Mouse (Mus musculus): ENCODE measurements around the gene Ubqlnl. TPM values are rescaled to one million over a fixed set of nuclear protein-coding genes. Genes with fewer than 3 reads are reported as not detected.

Ubqlnl gene
- polyA plus RNA-seq, 1 experiment from 2014 or later, result not detected

DNA sequence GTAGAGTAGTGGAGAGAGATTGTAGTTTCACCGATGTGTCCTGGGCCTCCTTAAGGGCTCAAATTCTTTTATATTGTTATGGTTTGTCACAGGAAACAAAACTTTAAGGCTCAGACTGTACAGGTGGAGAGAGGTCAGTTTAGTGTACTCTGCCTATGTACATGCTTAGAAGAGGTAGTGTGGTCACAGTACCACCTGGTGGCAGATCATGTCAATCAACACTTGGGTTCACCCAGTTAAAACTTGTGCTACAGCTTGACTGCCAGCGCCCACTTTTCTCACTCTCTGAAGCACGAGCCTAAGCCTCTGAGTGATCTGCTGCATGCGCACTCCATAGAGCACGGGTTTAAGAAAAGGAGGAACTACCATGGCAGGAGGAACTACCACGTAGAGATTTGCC lies 16.7 kb upstream of the Ubqlnl start:
- H3K9me3 ChIP-seq (replicated peaks; ENCODE audit: control insufficient read depth, low read length), result no peaks in the 10 kb centered on the region
- WGBS, result 73% methylated on average over 6 of the region's 6 CpGs
- no peaks in the 10 kb centered on the region for H3K4me1 ChIP-seq (ENCODE audit: control insufficient read depth, insufficient read depth, low read length)
- H3K4me3 ChIP-seq (ENCODE audit: low read length), result no peak overlapping the region
- no peaks in the 10 kb centered on the region for H3K36me3 ChIP-seq (ENCODE audit: control insufficient read depth, insufficient read depth)
- H3K27ac ChIP-seq (ENCODE audit: low read length), result no peak overlapping the region
- no peak for ATAC-seq (replicated peaks; ENCODE audit: extremely low read depth, insufficient read depth, low FRiP score)
- no peak overlapping the region for H3K9ac ChIP-seq (ENCODE audit: low read length)
- H3K27me3 ChIP-seq (ENCODE audit: control insufficient read depth, insufficient read depth, low read length), result no peaks in the 10 kb centered on the region
- H3K4me2 ChIP-seq (ENCODE audit: low read depth, low read length), result no peak overlapping the region

DNA sequence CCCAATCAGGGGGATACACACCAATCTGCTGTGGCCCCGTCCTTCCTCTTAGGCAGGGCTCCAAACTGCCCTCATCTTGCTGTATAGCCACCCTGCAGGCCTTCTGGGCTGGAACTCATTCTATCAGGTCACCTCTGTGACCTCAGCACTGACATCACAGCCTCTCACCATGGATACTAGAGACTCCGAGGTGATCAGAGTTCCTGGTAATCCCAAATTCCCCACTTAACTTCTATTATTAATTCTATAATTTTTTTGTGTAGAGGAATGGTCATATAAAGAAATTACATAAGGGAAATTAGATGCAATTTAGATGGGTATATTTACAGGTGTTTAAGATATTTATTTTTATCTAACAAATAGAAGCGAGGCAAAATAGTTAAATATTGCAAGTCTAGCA lies 7.2 kb downstream of the Ubqlnl start, which contains the start of gene Ubqln3:
TSS of gene Ubqln3 (minus strand) at position 101 of the 400 bp plus-strand sequence.
- H3K27me3 ChIP-seq (ENCODE audit: control insufficient read depth, insufficient read depth, low read length), result no peaks in the 10 kb centered on the region
- H3K9ac ChIP-seq (ENCODE audit: low read length), result no peak within 1 kb of the TSS
- 68% methylated on average over 3 of the region's 3 CpGs for WGBS
- no peak for ATAC-seq (replicated peaks; ENCODE audit: extremely low read depth, insufficient read depth, low FRiP score)
- H3K9me3 ChIP-seq (replicated peaks; ENCODE audit: control insufficient read depth, low read length), result no peaks in the 10 kb centered on the region
- H3K4me3 ChIP-seq (ENCODE audit: low read length), result no peak within 1 kb of the TSS
- H3K36me3 ChIP-seq (ENCODE audit: control insufficient read depth, insufficient read depth), result no peaks in the 10 kb centered on the region
- H3K4me2 ChIP-seq (ENCODE audit: low read depth, low read length), result no peak within 1 kb of the TSS
- H3K27ac ChIP-seq (ENCODE audit: low read length), result no peak within 1 kb of the TSS
- H3K4me1 ChIP-seq (ENCODE audit: control insufficient read depth, insufficient read depth, low read length), result no peaks in the 10 kb centered on the region

DNA sequence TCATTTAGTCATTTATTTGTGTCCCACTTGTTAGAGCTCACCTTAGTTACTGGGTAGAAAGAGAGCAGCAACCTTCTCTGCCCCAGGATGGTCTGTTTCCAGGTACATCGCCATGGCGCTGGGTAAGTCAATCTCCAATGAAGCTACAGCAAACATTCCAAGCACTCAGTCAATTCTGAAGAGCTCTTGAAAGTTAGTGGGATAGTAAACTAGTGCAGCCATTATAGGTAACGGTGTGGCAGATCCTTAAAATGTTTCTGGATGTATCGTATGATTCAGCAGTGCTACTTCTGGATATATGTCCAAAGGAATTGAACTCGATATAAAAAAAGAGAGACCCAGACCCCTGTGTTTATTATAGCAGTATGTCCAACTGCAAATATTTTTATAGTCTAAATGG lies 13.1 kb downstream of the Ubqlnl start, which contains the start of gene Olfr643:
TSS of gene Olfr643 (minus strand) at position 101 of the 400 bp plus-strand sequence.
- WGBS, result 83% methylated on average over 5 of the region's 5 CpGs
- Histone ChIP-seq H3K4me2 (ENCODE audit: low read depth, low read length) (no peak within 1 kb of the TSS), H3K27ac (ENCODE audit: low read length) (no peak within 1 kb of the TSS), H3K9ac (ENCODE audit: low read length) (no peak within 1 kb of the TSS), H3K27me3 (ENCODE audit: control insufficient read depth, insufficient read depth, low read length) (no peaks in the 10 kb centered on the region), H3K36me3 (ENCODE audit: control insufficient read depth, insufficient read depth) (no peaks in the 10 kb centered on the region), H3K9me3 (replicated peaks; ENCODE audit: control insufficient read depth, low read length) (no peaks in the 10 kb centered on the region), H3K4me1 (ENCODE audit: control insufficient read depth, insufficient read depth, low read length) (no peaks in the 10 kb centered on the region), H3K4me3 (ENCODE audit: low read length) (no peak within 1 kb of the TSS)
- ATAC-seq (replicated peaks; ENCODE audit: extremely low read depth, insufficient read depth, low FRiP score), result no peak

DNA sequence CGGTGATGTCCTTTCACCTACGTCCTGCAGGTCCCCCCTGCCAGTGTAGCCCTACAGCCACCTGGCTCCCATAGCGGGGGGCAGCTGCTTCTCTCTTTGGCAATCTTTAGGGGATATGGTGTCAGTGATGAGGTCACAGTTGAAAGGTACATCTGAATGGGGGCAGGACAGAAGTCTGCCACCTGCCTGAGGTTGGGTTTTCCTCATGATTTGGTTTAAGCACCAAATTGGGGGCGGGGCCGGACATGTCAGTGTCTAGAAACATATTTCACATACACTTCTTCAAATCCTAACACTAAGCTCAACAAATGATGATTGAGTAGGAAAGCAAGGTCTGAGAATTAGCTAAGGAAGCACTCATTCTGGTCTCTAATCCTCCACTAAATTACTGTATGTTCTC lies 20.6 kb downstream of the Ubqlnl start, which contains the start of gene Ubqln5:
TSS of gene Ubqln5 (minus strand) at position 101 of the 400 bp plus-strand sequence.
- H3K27ac ChIP-seq (ENCODE audit: low read length), result no peak within 1 kb of the TSS
- no peak within 1 kb of the TSS for H3K9ac ChIP-seq (ENCODE audit: low read length)
- no peak for ATAC-seq (replicated peaks; ENCODE audit: extremely low read depth, insufficient read depth, low FRiP score)
- H3K4me2 ChIP-seq (ENCODE audit: low read depth, low read length), result no peak within 1 kb of the TSS
- H3K36me3 ChIP-seq (ENCODE audit: control insufficient read depth, insufficient read depth), result no peaks in the 10 kb centered on the region
- no peaks in the 10 kb centered on the region for H3K27me3 ChIP-seq (ENCODE audit: control insufficient read depth, insufficient read depth, low read length)
- 0 out of 2 replicates have a peak, but pooled peaks cover 3% of the 10 kb centered on the region for H3K9me3 ChIP-seq (replicated peaks; ENCODE audit: control insufficient read depth, low read length)
- no peaks in the 10 kb centered on the region for H3K4me1 ChIP-seq (ENCODE audit: control insufficient read depth, insufficient read depth, low read length)
- WGBS, result 75% methylated on average over 5 of the region's 5 CpGs
- no peak within 1 kb of the TSS for H3K4me3 ChIP-seq (ENCODE audit: low read length)

DNA sequence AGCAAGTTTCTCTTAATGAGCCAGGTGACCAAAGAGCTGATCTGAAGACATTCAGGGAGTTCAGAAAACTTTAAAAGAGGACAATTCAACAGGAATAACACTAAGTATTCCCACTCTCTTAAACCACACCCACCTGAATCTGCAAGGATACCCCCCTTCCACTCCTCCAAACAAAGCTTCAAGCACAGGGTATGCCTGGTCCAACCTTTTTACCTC lies 45.7 kb downstream of the Ubqlnl start, which contains the start of gene Olfr646:
TSS of gene Olfr646 (plus strand) at position 117 of the 216 bp plus-strand sequence.
- no peaks in the 10 kb centered on the region for H3K4me1 ChIP-seq (ENCODE audit: control insufficient read depth, insufficient read depth, low read length)
- no peak within 1 kb of the TSS; the same call in 1 of the 2 replicates for H3K27ac ChIP-seq (ENCODE audit: low read length)
- no peaks in the 10 kb centered on the region for H3K36me3 ChIP-seq (ENCODE audit: control insufficient read depth, insufficient read depth)
- H3K9me3 ChIP-seq (replicated peaks; ENCODE audit: control insufficient read depth, low read length), result no peaks in the 10 kb centered on the region
- ATAC-seq (replicated peaks; ENCODE audit: extremely low read depth, insufficient read depth, low FRiP score), result no peak
- no peak within 1 kb of the TSS for H3K4me2 ChIP-seq (ENCODE audit: low read depth, low read length)
- H3K9ac ChIP-seq (ENCODE audit: low read length), result no peak within 1 kb of the TSS
- no peak within 1 kb of the TSS for H3K4me3 ChIP-seq (ENCODE audit: low read length)
- no peaks in the 10 kb centered on the region for H3K27me3 ChIP-seq (ENCODE audit: control insufficient read depth, insufficient read depth, low read length)

DNA sequence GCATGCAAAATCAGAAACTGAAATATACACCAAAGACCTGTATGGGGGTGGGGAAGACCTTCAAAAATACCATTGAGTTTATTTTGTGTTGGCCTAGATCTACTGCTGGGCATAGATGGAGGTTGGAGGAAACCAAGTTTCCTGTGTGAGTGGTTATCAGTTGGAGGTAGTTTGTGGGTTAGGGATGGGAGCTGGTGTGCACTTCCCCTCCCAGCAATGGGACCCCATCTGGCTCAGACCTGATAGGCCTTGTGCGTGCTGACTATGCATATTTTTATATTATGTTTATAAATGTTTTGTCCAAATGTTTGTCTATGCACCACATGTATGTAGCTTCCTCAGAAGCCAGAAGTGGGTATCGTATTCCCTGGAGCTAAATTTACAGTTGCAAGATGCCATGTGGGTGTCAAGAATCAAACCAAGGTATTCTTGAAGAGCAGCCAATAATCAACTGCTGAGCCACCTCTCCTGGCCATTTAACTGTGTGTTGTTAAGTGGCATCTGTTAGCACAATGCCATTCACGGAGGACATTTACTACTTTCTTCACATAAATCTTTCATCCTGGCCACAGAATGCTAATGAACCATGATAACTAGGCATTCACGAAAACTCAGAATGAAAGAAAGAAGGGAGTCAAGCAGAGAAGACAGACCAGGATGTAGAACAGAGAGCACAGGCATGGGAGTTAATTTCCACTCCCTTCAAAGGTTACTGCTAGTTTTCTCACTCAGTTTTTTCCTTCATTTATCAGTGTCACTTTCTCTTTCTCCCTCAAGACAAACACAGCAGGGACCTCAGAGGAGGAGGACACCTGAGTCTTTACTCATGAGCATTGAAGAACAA lies 46.2 kb downstream of the Ubqlnl start:
- no peaks in the 10 kb centered on the region for H3K9me3 ChIP-seq (replicated peaks; ENCODE audit: control insufficient read depth, low read length)
- WGBS, result 64% methylated on average over 4 of the region's 4 CpGs
- no peaks in the 10 kb centered on the region for H3K36me3 ChIP-seq (ENCODE audit: control insufficient read depth, insufficient read depth)
- H3K27ac ChIP-seq (ENCODE audit: low read length), result no peak overlapping the region; the same call in 1 of the 2 replicates
- H3K27me3 ChIP-seq (ENCODE audit: control insufficient read depth, insufficient read depth, low read length), result no peaks in the 10 kb centered on the region
- no peak overlapping the region for H3K4me3 ChIP-seq (ENCODE audit: low read length)
- H3K4me2 ChIP-seq (ENCODE audit: low read depth, low read length), result no peak overlapping the region
- ATAC-seq (replicated peaks; ENCODE audit: extremely low read depth, insufficient read depth, low FRiP score), result no peak; the same call in 1 of the 2 replicates
- no peak overlapping the region for H3K9ac ChIP-seq (ENCODE audit: low read length)
- H3K4me1 ChIP-seq (ENCODE audit: control insufficient read depth, insufficient read depth, low read length), result no peaks in the 10 kb centered on the region

Other genes with a start within 250 kb of the Ubqlnl start
- not detected in 2 replicates for gene Olfr65, start 247.1 kb downstream of the Ubqlnl start, polyA plus RNA-seq (2015; fragmentation: Nextera tagmentation; extraction: Ambion mirVana)
- not detected in 2 replicates for gene Olfr631, start 221.7 kb downstream of the Ubqlnl start, polyA plus RNA-seq (2015; fragmentation: Nextera tagmentation; extraction: Ambion mirVana)
- gene Olfr632, start 216.2 kb downstream of the Ubqlnl start, polyA plus RNA-seq (2015; fragmentation: Nextera tagmentation; extraction: Ambion mirVana), result not detected in 2 replicates
- gene Olfr633, start 206.1 kb downstream of the Ubqlnl start, polyA plus RNA-seq (2015; fragmentation: Nextera tagmentation; extraction: Ambion mirVana), result not detected in 2 replicates
- not detected in 2 replicates for gene Olfr635, start 179.4 kb downstream of the Ubqlnl start, polyA plus RNA-seq (2015; fragmentation: Nextera tagmentation; extraction: Ambion mirVana)
- gene Olfr638, start 151.8 kb downstream of the Ubqlnl start, polyA plus RNA-seq (2015; fragmentation: Nextera tagmentation; extraction: Ambion mirVana), result not detected in 2 replicates
- gene Olfr639, start 133.3 kb downstream of the Ubqlnl start, polyA plus RNA-seq (2015; fragmentation: Nextera tagmentation; extraction: Ambion mirVana), result 0.03 TPM in 1 of 2 replicates, not detected in the other
- not detected in 2 replicates for gene Olfr640, start 125.0 kb downstream of the Ubqlnl start, polyA plus RNA-seq (2015; fragmentation: Nextera tagmentation; extraction: Ambion mirVana)
- gene Olfr641, start 115.1 kb downstream of the Ubqlnl start, polyA plus RNA-seq (2015; fragmentation: Nextera tagmentation; extraction: Ambion mirVana), result not detected in 2 replicates
- gene Olfr642, start 97.9 kb downstream of the Ubqlnl start, polyA plus RNA-seq (2015; fragmentation: Nextera tagmentation; extraction: Ambion mirVana), result not detected in 2 replicates
- not detected in 2 replicates for gene 4930516K23Rik, start 89.1 kb downstream of the Ubqlnl start, polyA plus RNA-seq (2015; fragmentation: Nextera tagmentation; extraction: Ambion mirVana)
- gene Olfr644, start 78.7 kb downstream of the Ubqlnl start, polyA plus RNA-seq (2015; fragmentation: Nextera tagmentation; extraction: Ambion mirVana), result not detected in 2 replicates
- not detected in 2 replicates for gene Olfr645, start 65.1 kb downstream of the Ubqlnl start, polyA plus RNA-seq (2015; fragmentation: Nextera tagmentation; extraction: Ambion mirVana)
- not detected in 2 replicates for gene Olfr646, start 45.7 kb downstream of the Ubqlnl start, polyA plus RNA-seq (2015; fragmentation: Nextera tagmentation; extraction: Ambion mirVana)
- not detected in 2 replicates for gene Ubqln5, start 20.7 kb downstream of the Ubqlnl start, polyA plus RNA-seq (2015; fragmentation: Nextera tagmentation; extraction: Ambion mirVana)
- gene Olfr643, start 13.2 kb downstream of the Ubqlnl start, polyA plus RNA-seq (2015; fragmentation: Nextera tagmentation; extraction: Ambion mirVana), result not detected in 2 replicates
- gene Ubqln3, start 7.3 kb downstream of the Ubqlnl start, polyA plus RNA-seq (2015; fragmentation: Nextera tagmentation; extraction: Ambion mirVana), result not detected in 2 replicates
- 0.08 TPM in 1 of 2 replicates, not detected in the other for gene Olfm5, start 14.3 kb upstream of the Ubqlnl start, polyA plus RNA-seq (2015; fragmentation: Nextera tagmentation; extraction: Ambion mirVana)
- gene Olfr648, start 32.8 kb upstream of the Ubqlnl start, polyA plus RNA-seq (2015; fragmentation: Nextera tagmentation; extraction: Ambion mirVana), result 0.17 and 0.24 TPM in 2 replicates
- not detected in 2 replicates for gene Olfr649, start 45.4 kb upstream of the Ubqlnl start, polyA plus RNA-seq (2015; fragmentation: Nextera tagmentation; extraction: Ambion mirVana)
- gene Trim6, start 68.2 kb upstream of the Ubqlnl start, polyA plus RNA-seq (2015; fragmentation: Nextera tagmentation; extraction: Ambion mirVana), result 0.97 and 1.4 TPM in 2 replicates
- gene Trim34a, start 93.9 kb upstream of the Ubqlnl start, polyA plus RNA-seq (2015; fragmentation: Nextera tagmentation; extraction: Ambion mirVana), result 3.0 and 4.3 TPM in 2 replicates
- 0.68 and 0.74 TPM in 2 replicates for gene Trim5, start 137.5 kb upstream of the Ubqlnl start, polyA plus RNA-seq (2015; fragmentation: Nextera tagmentation; extraction: Ambion mirVana)
- gene Trim12a, start 164.9 kb upstream of the Ubqlnl start, polyA plus RNA-seq (2015; fragmentation: Nextera tagmentation; extraction: Ambion mirVana), result 7.5 and 10.1 TPM in 2 replicates
- 0.13 and 0.20 TPM in 2 replicates for gene Trim34b, start 178.9 kb upstream of the Ubqlnl start, polyA plus RNA-seq (2015; fragmentation: Nextera tagmentation; extraction: Ambion mirVana)
- gene Trim12c, start 202.8 kb upstream of the Ubqlnl start, polyA plus RNA-seq (2015; fragmentation: Nextera tagmentation; extraction: Ambion mirVana), result 2.2 and 2.9 TPM in 2 replicates
- gene Trim30b, start 219.3 kb upstream of the Ubqlnl start, polyA plus RNA-seq (2015; fragmentation: Nextera tagmentation; extraction: Ambion mirVana), result 0.05 and 0.07 TPM in 2 replicates